Mouse (Mus musculus): ENCODE results near the gene Suox. TPM values are rescaled to one million over a fixed set of nuclear protein-coding genes. Genes with fewer than 3 reads are reported as not detected.

Suox gene
- polyA plus RNA-seq, 1 experiment: 14.3 TPM

- TF ChIP-seq CTCF (IDR thresholded peaks at IDR 0.05; ENCODE audit: borderline replicate concordance, insufficient read depth, low read length) (no peak), POLR2A (IDR thresholded peaks at IDR 0.05; ENCODE audit: low read depth, low read length) (no peak)
- 0 out of 2 replicates have a peak, but pooled peaks cover 2% of the 10 kb centered on the region for H3K4me1 ChIP-seq (ENCODE audit: control insufficient read depth, insufficient read depth, low read length)
- H3K4me3 ChIP-seq (ENCODE audit: insufficient read depth, low read length): no peak overlapping the region
- H3K27ac ChIP-seq (ENCODE audit: insufficient read depth, low read length): no peak overlapping the region
Observed at GRCm38 (mm10) chr10:128699006-128699405, 25.1 kb upstream of the Suox start.

- TF ChIP-seq POLR2A (IDR thresholded peaks at IDR 0.05; ENCODE audit: low read depth, low read length) (no peak), CTCF (IDR thresholded peaks at IDR 0.05; ENCODE audit: borderline replicate concordance, insufficient read depth, low read length) (no peak)
- Histone ChIP-seq H3K4me1 (ENCODE audit: control insufficient read depth, insufficient read depth, low read length) (0 out of 2 replicates have a peak, but pooled peaks cover 2% of the 10 kb centered on the region), H3K4me3 (ENCODE audit: insufficient read depth, low read length) (no peak overlapping the region), H3K27ac (ENCODE audit: insufficient read depth, low read length) (no peak overlapping the region)
Observed at GRCm38 (mm10) chr10:128697072-128697725, 23.3 kb upstream of the Suox start.

- Histone ChIP-seq H3K4me1 (ENCODE audit: control insufficient read depth, insufficient read depth, low read length) (0 out of 2 replicates have a peak, but pooled peaks cover 2% of the 10 kb centered on the region), H3K27ac (ENCODE audit: insufficient read depth, low read length) (peak within 1 kb of the TSS; percentile 67), H3K4me3 (ENCODE audit: insufficient read depth, low read length) (peak within 1 kb of the TSS; percentile 93)
- TF ChIP-seq POLR2A (IDR thresholded peaks at IDR 0.05; ENCODE audit: low read depth, low read length) (peak; percentile 89), CTCF (IDR thresholded peaks at IDR 0.05; ENCODE audit: borderline replicate concordance, insufficient read depth, low read length) (no peak)
Observed at GRCm38 (mm10) chr10:128695992-128696807, 22.3 kb upstream of the Suox start, which contains the start of gene Rab5b. Gene Rab5b (minus strand): TSS chr10:128696264.

GRCm38 (mm10) chr10:128695411-128695991 is 21.6 kb upstream of the Suox start:
- H3K4me3 ChIP-seq (ENCODE audit: insufficient read depth, low read length): peak overlapping the region; percentile 93
- TF ChIP-seq CTCF (IDR thresholded peaks at IDR 0.05; ENCODE audit: borderline replicate concordance, insufficient read depth, low read length): no peak
- TF ChIP-seq POLR2A (IDR thresholded peaks at IDR 0.05; ENCODE audit: low read depth, low read length): no peak

GRCm38 (mm10) chr10:128674469-128675008 is 666 bp upstream of the Suox start:
- peaks cover 5% of the 10 kb centered on the region for H3K4me1 ChIP-seq (ENCODE audit: control insufficient read depth, insufficient read depth, low read length)
- H3K4me3 ChIP-seq (ENCODE audit: insufficient read depth, low read length): peak overlapping the region; percentile 51
- TF ChIP-seq CTCF (IDR thresholded peaks at IDR 0.05; ENCODE audit: borderline replicate concordance, insufficient read depth, low read length) (no peak), POLR2A (IDR thresholded peaks at IDR 0.05; ENCODE audit: low read depth, low read length) (no peak)
- no peak overlapping the region; the same call in 1 of the 2 replicates for H3K27ac ChIP-seq (ENCODE audit: insufficient read depth, low read length)

More at GRCm38 (mm10) chr10:128695411-128695991, 21.6 kb upstream of the Suox start:
- Histone ChIP-seq H3K4me1 (ENCODE audit: control insufficient read depth, insufficient read depth, low read length) (0 out of 2 replicates have a peak, but pooled peaks cover 2% of the 10 kb centered on the region), H3K27ac (ENCODE audit: insufficient read depth, low read length) (peak overlapping the region; percentile 67)

- H3K4me1 ChIP-seq (ENCODE audit: control insufficient read depth, insufficient read depth, low read length): peaks cover 7% of the 10 kb centered on the region
- no peak overlapping the region for H3K4me3 ChIP-seq (ENCODE audit: insufficient read depth, low read length)
- H3K27ac ChIP-seq (ENCODE audit: insufficient read depth, low read length): no peak overlapping the region
- TF ChIP-seq POLR2A (IDR thresholded peaks at IDR 0.05; ENCODE audit: low read depth, low read length) (no peak), CTCF (IDR thresholded peaks at IDR 0.05; ENCODE audit: borderline replicate concordance, insufficient read depth, low read length) (no peak)
Observed at GRCm38 (mm10) chr10:128671148-128671547, 2.7 kb downstream of the Suox start.

- no peak for TF ChIP-seq POLR2A (IDR thresholded peaks at IDR 0.05; ENCODE audit: low read depth, low read length)
- TF ChIP-seq CTCF (IDR thresholded peaks at IDR 0.05; ENCODE audit: borderline replicate concordance, insufficient read depth, low read length): no peak
- no peak overlapping the region for H3K27ac ChIP-seq (ENCODE audit: insufficient read depth, low read length)
- peaks cover 7% of the 10 kb centered on the region for H3K4me1 ChIP-seq (ENCODE audit: control insufficient read depth, insufficient read depth, low read length)
- H3K4me3 ChIP-seq (ENCODE audit: insufficient read depth, low read length): peak overlapping the region; percentile 54
Observed at GRCm38 (mm10) chr10:128668790-128669672, 4.8 kb downstream of the Suox start.

GRCm38 (mm10) chr10:128665806-128666205 is 8.1 kb downstream of the Suox start:
- Histone ChIP-seq H3K4me3 (ENCODE audit: insufficient read depth, low read length) (no peak overlapping the region), H3K4me1 (ENCODE audit: control insufficient read depth, insufficient read depth, low read length) (peaks cover 7% of the 10 kb centered on the region), H3K27ac (ENCODE audit: insufficient read depth, low read length) (no peak overlapping the region)
- no peak for TF ChIP-seq CTCF (IDR thresholded peaks at IDR 0.05; ENCODE audit: borderline replicate concordance, insufficient read depth, low read length)
- TF ChIP-seq POLR2A (IDR thresholded peaks at IDR 0.05; ENCODE audit: low read depth, low read length): no peak
